Mouse (Mus musculus) thymus, adult 2 months (tissue): Measurements from ENCODE around the gene Tex13b. TPM values are rescaled to one million over a fixed set of nuclear protein-coding genes. Genes with fewer than 3 reads are reported as not detected.

Source experiments
- DNase-seq: peaks from one replicate; pipeline ENCODE4 v3.0.0; 2021
- H3K27ac ChIP-seq: fragments of 200-500 bp; 2 replicates; pipeline ENCODE4 v1.5.1; 2012; ENCODE audit warnings: low read length, control low read depth; ENCODE audit not compliant: control insufficient read depth, insufficient read depth
- H3K27me3 ChIP-seq: fragments of 200-500 bp; 2 replicates; pipeline ENCODE4 v1.6.1; 2012; ENCODE audit warnings: mild to moderate bottlenecking, low read length, moderate library complexity, mixed read lengths; ENCODE audit not compliant: control insufficient read depth, insufficient read depth
- H3K36me3 ChIP-seq: fragments of 200-500 bp; 2 replicates; pipeline ENCODE4 v1.6.1; 2012; ENCODE audit warnings: mild to moderate bottlenecking, low read length, moderate library complexity; ENCODE audit not compliant: control insufficient read depth, insufficient read depth
- H3K4me1 ChIP-seq: fragments of 200-500 bp; replicated peaks from 2 replicates; pipeline ENCODE4 v1.6.1; 2012; ENCODE audit warnings: low read length; ENCODE audit not compliant: control insufficient read depth, insufficient read depth
- H3K4me3 ChIP-seq: fragments of 200-500 bp; 2 replicates; pipeline ENCODE4 v1.5.1; 2012; ENCODE audit warnings: mild to moderate bottlenecking, low read length, control low read depth, moderate library complexity; ENCODE audit not compliant: control insufficient read depth, insufficient read depth
- CTCF ChIP-seq: fragments of 200-500 bp; IDR thresholded peaks from 2 replicates; pipeline ENCODE4 v1.5.1; 2012; ENCODE audit warnings: mild to moderate bottlenecking, control low read depth, low read length, moderate library complexity, borderline replicate concordance; ENCODE audit not compliant: control insufficient read depth, poor library complexity, insufficient read depth; ENCODE audit errors: extremely low read depth
- POLR2A ChIP-seq: fragments of 200-500 bp; IDR thresholded peaks from 2 replicates; pipeline ENCODE4 v1.6.1; 2012; ENCODE audit warnings: mild to moderate bottlenecking, low read length, control low read depth, moderate library complexity; ENCODE audit not compliant: control insufficient read depth, poor library complexity, insufficient read depth; ENCODE audit errors: extremely low read depth
- WGBS: fragments of 180-500 bp; shearing (Covaris S2); methylation state at CpG from one replicate; pipeline ENCODE4 v1.1.7; 2018; 5-methylcytosine and 5-hydroxymethylcytosine counted together
- polyA plus RNA-seq: library from polyadenylated mRNA; depleted of rRNA; stranded (reverse); fragments of >200 nt; gene quantifications from 2 replicates; pipeline ENCODE4 v1.2.3, GENCODE M21; 2012; rRNA removed

The Tex13b gene
- polyA plus RNA-seq, 1 experiment, result not detected

- WGBS, result 95% methylated on average over 3 of the region's 3 CpGs
- no peak for DNase-seq
- Histone ChIP-seq H3K27ac (no peak overlapping the region), H3K36me3 (no peaks in the 10 kb centered on the region), H3K4me3 (no peak overlapping the region), H3K4me1 (no peaks in the 10 kb centered on the region), H3K27me3 (no peaks in the 10 kb centered on the region)
- TF ChIP-seq POLR2A, result no peak
- TF ChIP-seq CTCF, result no peak
Observed at GRCm38 (mm10) chrX:140838077-140838476, 24.8 kb upstream of the Tex13b start.

- Histone ChIP-seq H3K4me1 (no peaks in the 10 kb centered on the region), H3K36me3 (no peaks in the 10 kb centered on the region), H3K27ac (no peak overlapping the region), H3K27me3 (no peaks in the 10 kb centered on the region), H3K4me3 (no peak overlapping the region)
- WGBS, result 86% methylated on average over 4 of the region's 4 CpGs
- TF ChIP-seq POLR2A, result no peak
- TF ChIP-seq CTCF, result no peak
- no peak for DNase-seq
Observed at GRCm38 (mm10) chrX:140831706-140832105, 18.5 kb upstream of the Tex13b start.

- H3K27me3 ChIP-seq, result no peaks in the 10 kb centered on the region
- no peak for DNase-seq
- H3K4me3 ChIP-seq, result no peak overlapping the region
- no peaks in the 10 kb centered on the region for H3K36me3 ChIP-seq
- H3K4me1 ChIP-seq, result no peaks in the 10 kb centered on the region
- TF ChIP-seq CTCF, result no peak
- TF ChIP-seq POLR2A, result no peak
- WGBS, result 85% methylated on average over 17 of the region's 17 CpGs
- H3K27ac ChIP-seq, result no peak overlapping the region
Observed at GRCm38 (mm10) chrX:140822295-140822694, 9.1 kb upstream of the Tex13b start.

- Histone ChIP-seq H3K27ac (no peak overlapping the region), H3K27me3 (no peaks in the 10 kb centered on the region), H3K4me1 (no peaks in the 10 kb centered on the region), H3K4me3 (no peak overlapping the region), H3K36me3 (no peaks in the 10 kb centered on the region)
- no peak for DNase-seq
- TF ChIP-seq POLR2A (no peak), CTCF (no peak)
- 86% methylated on average over 1 of the region's 2 CpGs for whole genome bisulfite sequencing
Observed at GRCm38 (mm10) chrX:140805340-140805739, 7.9 kb downstream of the Tex13b start.

GRCm38 (mm10) chrX:140769794-140770193, 43.4 kb downstream of the Tex13b start:
- no peak for DNase-seq
- no peak for TF ChIP-seq CTCF
- no peak for TF ChIP-seq POLR2A
- 70% methylated on average over 1 of the region's 1 CpGs for WGBS
- Histone ChIP-seq H3K4me3 (no peak overlapping the region), H3K27me3 (no peaks in the 10 kb centered on the region), H3K36me3 (no peaks in the 10 kb centered on the region), H3K4me1 (no peaks in the 10 kb centered on the region), H3K27ac (no peak overlapping the region)

Other genes starting within 250 kb of the Tex13b start
- gene Tsc22d3, start 212.8 kb downstream of the Tex13b start, polyA plus RNA-seq, result 74.2 and 95.0 TPM in 2 replicates
- 2.9 and 3.1 TPM in 2 replicates for gene Mid2, start 148.8 kb downstream of the Tex13b start, polyA plus RNA-seq
- gene Vsig1, start 94.2 kb upstream of the Tex13b start, polyA plus RNA-seq, result 0.10 and 0.15 TPM in 2 replicates
- gene Psmd10, start 143.3 kb upstream of the Tex13b start, polyA plus RNA-seq, result 6.8 and 8.0 TPM in 2 replicates
- 6.5 and 7.3 TPM in 2 replicates for gene Atg4a, start 143.5 kb upstream of the Tex13b start, polyA plus RNA-seq